Mouse (Mus musculus): ENCODE data around the gene Pcsk5. TPM values are rescaled to one million over a fixed set of nuclear protein-coding genes. Genes with fewer than 3 reads are reported as not detected.
A peak's percentile ranks its signal among the peaks of the same experiment; 100 is the strongest.

Pcsk5 gene
- polyA plus RNA-seq, 2 experiments, result 17.4 to 21.7 TPM

DNA sequence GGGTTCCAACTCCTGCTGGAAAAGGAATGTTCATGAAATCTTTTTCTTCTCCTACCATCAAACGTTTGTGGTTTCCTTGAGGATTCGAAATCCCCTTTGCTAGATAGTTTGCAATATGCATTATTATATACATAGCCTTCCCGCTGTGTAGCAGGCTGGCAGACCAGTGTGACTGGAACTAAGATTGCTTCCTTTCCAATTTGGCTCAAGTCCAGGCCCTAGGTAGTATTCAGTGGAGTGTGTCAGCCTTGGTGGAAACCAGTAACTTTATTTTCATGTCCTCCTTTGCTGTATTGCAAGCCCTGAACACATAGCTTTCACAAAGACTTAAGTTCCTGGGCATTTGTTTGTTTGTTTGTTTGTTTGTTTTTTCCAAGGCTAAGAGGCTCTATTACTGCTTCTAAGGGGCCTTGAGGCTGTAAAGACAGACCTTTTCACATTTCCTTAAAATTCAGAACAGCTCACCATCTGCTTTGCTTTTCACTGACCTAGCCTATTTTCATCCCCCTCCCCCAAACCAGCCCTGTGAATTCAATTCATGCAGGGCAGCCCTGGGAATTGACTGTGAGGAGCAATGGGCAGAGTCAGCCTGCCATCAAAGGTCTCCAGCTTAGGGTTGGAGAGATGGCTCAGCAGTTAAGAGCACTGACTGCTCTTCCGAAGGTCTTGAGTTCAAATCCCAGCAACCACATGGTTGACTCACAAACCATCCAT is 397.8 kb downstream of the Pcsk5 start:
- TF ChIP-seq POLR2A (IDR thresholded peaks at IDR 0.05; ENCODE audit: borderline replicate concordance, extremely low read depth, insufficient read depth, insufficient read length), result no peak
- 60% methylated on average over 4 of the region's 4 CpGs for WGBS
- ATAC-seq (ENCODE audit: low FRiP score, low read depth) (no peak), DNase-seq (ENCODE audit: low spot score) (peak; percentile 33)
- Histone ChIP-seq H3K4me3 (replicated peaks; ENCODE audit: low read length) (no peak overlapping the region), H3K9ac (ENCODE audit: low read depth, low read length, severe bottlenecking) (no peak overlapping the region), H3K36me3 (ENCODE audit: control insufficient read depth, insufficient read depth, low read length) (no peaks in the 10 kb centered on the region), H3K27ac (replicated peaks; ENCODE audit: low read depth, low read length) (no peak overlapping the region), H3K27me3 (ENCODE audit: control insufficient read depth, insufficient read depth, low read length) (no peaks in the 10 kb centered on the region), H3K9me3 (ENCODE audit: control insufficient read depth, low read length) (no peaks in the 10 kb centered on the region), H3K4me1 (ENCODE audit: control insufficient read depth, insufficient read depth, low read length) (peaks cover 9% of the 10 kb centered on the region), H3K4me2 (replicated peaks; ENCODE audit: low read depth, low read length, severe bottlenecking) (no peak overlapping the region)

DNA sequence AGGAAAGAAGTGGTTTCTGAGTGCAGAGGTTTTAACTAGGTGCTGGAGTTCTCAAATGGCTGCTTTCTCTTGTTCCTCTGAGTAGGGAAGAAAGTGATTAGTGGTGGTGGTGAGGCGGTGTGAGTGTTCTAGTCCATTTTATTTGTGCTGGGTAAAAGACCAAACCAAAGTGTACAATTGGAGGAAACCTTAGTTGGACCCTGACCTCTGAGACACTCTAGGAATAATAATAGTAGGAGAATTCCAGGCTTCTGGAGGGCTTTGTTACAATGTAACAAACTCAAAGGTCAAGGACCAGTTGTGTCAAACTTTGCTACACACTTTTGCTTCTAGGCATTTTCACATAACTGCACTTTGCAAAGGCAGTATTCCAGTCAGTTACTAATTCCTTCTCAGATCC is 400.8 kb downstream of the Pcsk5 start:
- Histone ChIP-seq H3K4me1 (ENCODE audit: control insufficient read depth, insufficient read depth, low read length) (peaks cover 9% of the 10 kb centered on the region), H3K4me2 (replicated peaks; ENCODE audit: low read depth, low read length, severe bottlenecking) (no peak overlapping the region), H3K9ac (ENCODE audit: low read depth, low read length, severe bottlenecking) (no peak overlapping the region), H3K27ac (replicated peaks; ENCODE audit: low read depth, low read length) (no peak overlapping the region), H3K36me3 (ENCODE audit: control insufficient read depth, insufficient read depth, low read length) (no peaks in the 10 kb centered on the region), H3K9me3 (ENCODE audit: control insufficient read depth, low read length) (no peaks in the 10 kb centered on the region), H3K27me3 (ENCODE audit: control insufficient read depth, insufficient read depth, low read length) (no peaks in the 10 kb centered on the region), H3K4me3 (replicated peaks; ENCODE audit: low read length) (no peak overlapping the region)
- no peak for TF ChIP-seq POLR2A (IDR thresholded peaks at IDR 0.05; ENCODE audit: borderline replicate concordance, extremely low read depth, insufficient read depth, insufficient read length)
- WGBS, result 64% methylated on average over 1 of the region's 1 CpGs
- ATAC-seq (ENCODE audit: low FRiP score, low read depth) (no peak), DNase-seq (ENCODE audit: low spot score) (no peak)

DNA sequence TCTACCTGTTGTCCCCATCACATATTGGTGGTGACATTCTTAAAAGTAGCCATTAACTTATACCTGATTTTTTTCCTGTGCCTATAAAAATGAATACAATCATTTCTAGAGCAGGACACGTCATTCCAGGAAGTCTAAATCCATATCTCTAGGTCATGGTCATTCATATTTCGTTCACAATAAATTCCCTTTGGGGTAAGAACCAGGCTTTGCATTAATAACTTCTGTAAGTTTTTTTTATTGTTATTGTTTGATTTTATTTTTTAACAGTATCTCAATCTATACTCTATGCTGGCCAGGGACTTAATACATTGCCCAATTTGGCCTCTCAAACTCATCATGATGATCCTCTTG is 408.9 kb downstream of the Pcsk5 start:
- H3K27me3 ChIP-seq (ENCODE audit: control insufficient read depth, insufficient read depth, low read length), result no peaks in the 10 kb centered on the region
- DNase-seq (ENCODE audit: low spot score) (no peak), ATAC-seq (ENCODE audit: low FRiP score, low read depth) (no peak)
- no peak overlapping the region for H3K9ac ChIP-seq (ENCODE audit: low read depth, low read length, severe bottlenecking)
- H3K9me3 ChIP-seq (ENCODE audit: control insufficient read depth, low read length), result no peaks in the 10 kb centered on the region
- no peak overlapping the region for H3K27ac ChIP-seq (replicated peaks; ENCODE audit: low read depth, low read length)
- H3K4me3 ChIP-seq (replicated peaks; ENCODE audit: low read length), result no peak overlapping the region
- TF ChIP-seq POLR2A (IDR thresholded peaks at IDR 0.05; ENCODE audit: borderline replicate concordance, extremely low read depth, insufficient read depth, insufficient read length), result no peak
- WGBS, result 81% methylated on average over 2 of the region's 2 CpGs
- H3K4me1 ChIP-seq (ENCODE audit: control insufficient read depth, insufficient read depth, low read length), result no peaks in the 10 kb centered on the region
- H3K4me2 ChIP-seq (replicated peaks; ENCODE audit: low read depth, low read length, severe bottlenecking), result no peak overlapping the region
- H3K36me3 ChIP-seq (ENCODE audit: control insufficient read depth, insufficient read depth, low read length), result no peaks in the 10 kb centered on the region

DNA sequence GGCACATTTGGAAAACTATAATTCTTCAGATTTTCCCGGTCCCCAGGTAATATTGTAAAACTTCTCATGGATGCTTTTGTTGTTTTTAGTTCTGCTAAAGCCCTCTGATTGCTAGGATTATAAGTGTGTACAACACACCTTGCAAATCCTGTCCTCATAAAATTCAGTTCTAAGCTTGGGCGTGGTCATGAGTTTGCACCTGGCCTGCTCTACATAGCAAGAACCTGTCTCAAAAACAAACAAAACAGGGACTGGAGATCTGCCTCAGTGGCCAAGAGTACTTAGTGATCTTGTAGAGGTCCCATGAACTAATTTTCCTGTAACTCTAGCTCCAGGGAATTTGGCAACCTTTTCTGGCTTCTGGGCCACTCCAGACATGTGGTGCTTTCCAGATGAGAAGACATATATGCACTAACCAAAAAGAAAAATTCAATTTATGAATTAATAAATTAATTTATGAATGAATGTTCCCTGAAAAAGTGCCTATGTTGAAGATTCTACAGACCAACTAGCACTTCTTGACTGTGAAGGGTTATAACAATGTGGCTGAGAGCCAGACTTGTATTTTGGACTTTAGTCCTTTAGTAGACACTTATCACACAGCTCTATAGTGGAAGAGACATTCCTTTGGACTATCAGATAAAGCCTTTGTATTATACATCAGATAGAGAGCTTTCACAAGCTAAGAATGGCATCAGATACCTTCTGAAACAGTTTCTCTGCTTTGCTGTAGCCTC is 409.4 kb downstream of the Pcsk5 start:
- 75% methylated on average over 2 of the region's 2 CpGs for WGBS
- TF ChIP-seq POLR2A (IDR thresholded peaks at IDR 0.05; ENCODE audit: borderline replicate concordance, extremely low read depth, insufficient read depth, insufficient read length), result no peak
- Histone ChIP-seq H3K4me1 (ENCODE audit: control insufficient read depth, insufficient read depth, low read length) (no peaks in the 10 kb centered on the region), H3K4me2 (replicated peaks; ENCODE audit: low read depth, low read length, severe bottlenecking) (no peak overlapping the region), H3K4me3 (replicated peaks; ENCODE audit: low read length) (no peak overlapping the region), H3K9me3 (ENCODE audit: control insufficient read depth, low read length) (no peaks in the 10 kb centered on the region), H3K36me3 (ENCODE audit: control insufficient read depth, insufficient read depth, low read length) (no peaks in the 10 kb centered on the region), H3K27ac (replicated peaks; ENCODE audit: low read depth, low read length) (no peak overlapping the region), H3K27me3 (ENCODE audit: control insufficient read depth, insufficient read depth, low read length) (no peaks in the 10 kb centered on the region), H3K9ac (ENCODE audit: low read depth, low read length, severe bottlenecking) (no peak overlapping the region)
- no peak for DNase-seq (ENCODE audit: low spot score)
- ATAC-seq (ENCODE audit: low FRiP score, low read depth), result no peak

DNA sequence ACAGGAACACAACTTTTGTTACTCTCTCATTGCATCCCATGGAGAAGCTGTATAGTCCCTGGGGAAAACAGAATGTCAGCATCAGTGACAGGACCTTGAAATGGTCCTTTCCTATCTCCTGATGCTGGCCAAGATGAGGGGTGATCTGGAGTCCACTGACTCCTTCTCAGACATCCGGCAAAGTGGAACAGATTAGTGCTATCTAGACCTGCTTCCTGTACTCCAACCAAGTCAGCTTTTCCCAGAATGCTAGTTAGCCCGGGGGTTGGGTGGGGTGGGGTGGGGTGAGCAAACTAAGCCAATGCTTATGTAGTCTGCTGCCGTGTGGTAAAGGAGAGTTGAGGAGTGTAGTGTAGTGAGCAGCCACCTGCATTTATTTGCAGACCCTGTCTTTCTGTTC is 414.1 kb downstream of the Pcsk5 start:
- ATAC-seq (ENCODE audit: low FRiP score, low read depth), result no peak
- no peak for DNase-seq (ENCODE audit: low spot score)
- Histone ChIP-seq H3K9me3 (ENCODE audit: control insufficient read depth, low read length) (no peaks in the 10 kb centered on the region), H3K4me1 (ENCODE audit: control insufficient read depth, insufficient read depth, low read length) (no peaks in the 10 kb centered on the region), H3K4me3 (replicated peaks; ENCODE audit: low read length) (no peak overlapping the region), H3K27ac (replicated peaks; ENCODE audit: low read depth, low read length) (no peak overlapping the region), H3K27me3 (ENCODE audit: control insufficient read depth, insufficient read depth, low read length) (no peaks in the 10 kb centered on the region), H3K36me3 (ENCODE audit: control insufficient read depth, insufficient read depth, low read length) (no peaks in the 10 kb centered on the region), H3K4me2 (replicated peaks; ENCODE audit: low read depth, low read length, severe bottlenecking) (no peak overlapping the region), H3K9ac (ENCODE audit: low read depth, low read length, severe bottlenecking) (no peak overlapping the region)
- 61% methylated on average over 3 of the region's 3 CpGs for WGBS
- no peak for TF ChIP-seq POLR2A (IDR thresholded peaks at IDR 0.05; ENCODE audit: borderline replicate concordance, extremely low read depth, insufficient read depth, insufficient read length)
